Mouse (Mus musculus): Measurements from ENCODE around the gene Nxf2.
A peak's percentile ranks its signal among the peaks of the same experiment; 100 is the strongest.
"Not testable (repeated sequence)": the region's sequence is repeated elsewhere in the genome, so short reads cannot be mapped to it uniquely, and the experiment has no call there.

Nxf2 gene

DNA sequence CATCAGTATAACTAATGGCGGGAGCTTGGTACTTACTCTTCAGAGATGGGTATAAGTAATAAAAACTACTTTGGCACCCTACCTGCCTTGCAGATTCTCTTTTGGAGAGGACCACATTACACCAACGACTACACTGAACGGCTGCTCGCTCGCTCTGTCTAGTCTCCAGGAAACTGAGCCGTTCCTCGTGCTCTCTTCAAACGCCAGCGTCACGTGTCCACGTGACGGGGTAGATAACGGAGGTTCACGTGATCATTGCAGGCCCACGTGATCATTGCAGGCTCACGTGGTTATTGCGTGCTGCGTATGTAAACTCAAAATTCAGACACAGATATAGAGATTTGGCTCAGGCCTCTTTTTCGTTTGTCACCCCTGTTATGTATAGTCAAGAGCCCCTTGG, at the start of gene Nxf2:
Gene Nxf2 (minus strand): TSS at position 209 of the 400 bp plus-strand sequence.
- DNase-seq: no peak

GRCm38 (mm10) chrX:135011381-135011780, 46.8 kb upstream of the Nxf2 start:
- no peak for DNase-seq

GRCm38 (mm10) chrX:135009471-135009815, 44.9 kb upstream of the Nxf2 start:
- DNase-seq: no peak

- peak; percentile 97 for DNase-seq
Measured at GRCm38 (mm10) chrX:135008720-135009470, 44.3 kb upstream of the Nxf2 start, which contains the start of gene Zmat1. TSS of gene Zmat1 (minus strand) at chrX:135009209.

- peak; percentile 49 for DNase-seq
Measured at GRCm38 (mm10) chrX:135008021-135008420, 43.5 kb upstream of the Nxf2 start.

DNA sequence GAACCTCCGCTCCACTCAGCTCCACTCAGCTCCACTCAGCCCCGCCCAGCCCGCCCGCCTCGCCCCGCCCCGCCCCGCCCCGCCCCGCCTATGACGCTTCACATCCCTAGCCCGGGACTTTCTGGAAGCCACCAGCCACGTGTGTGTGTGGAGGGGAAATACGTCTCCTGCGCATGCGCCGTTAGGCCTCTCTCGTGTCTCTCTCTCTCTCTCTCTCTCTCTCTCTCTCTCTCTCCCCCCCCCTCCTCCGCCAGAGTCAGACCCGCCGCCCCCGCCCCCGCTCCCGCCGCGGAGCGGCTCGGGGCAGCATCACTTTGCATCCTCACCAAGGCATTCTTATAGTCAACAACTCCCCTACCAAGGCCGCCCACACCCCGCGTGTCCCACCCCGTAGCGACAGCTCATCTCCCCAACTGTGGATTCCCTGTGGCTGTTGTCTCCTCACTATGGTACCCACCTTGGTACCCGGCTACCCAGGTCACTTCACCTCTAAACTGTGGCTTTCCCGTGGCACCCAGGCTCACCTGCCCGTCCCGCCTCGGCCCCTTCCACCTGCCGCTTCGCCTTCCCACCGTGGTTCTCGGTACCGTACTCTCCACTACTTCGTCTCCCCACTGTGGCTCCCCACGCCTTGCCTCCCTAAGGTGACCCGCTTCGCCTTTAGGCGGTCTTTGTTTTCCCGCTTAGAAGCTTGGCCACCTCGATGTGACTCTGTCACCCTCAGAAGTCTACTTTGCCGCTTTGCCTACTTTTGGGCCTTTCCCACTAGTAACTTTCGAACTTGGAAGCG, 1.1 kb downstream of the Nxf2 start:
- DNase-seq: peak; percentile 63

DNA sequence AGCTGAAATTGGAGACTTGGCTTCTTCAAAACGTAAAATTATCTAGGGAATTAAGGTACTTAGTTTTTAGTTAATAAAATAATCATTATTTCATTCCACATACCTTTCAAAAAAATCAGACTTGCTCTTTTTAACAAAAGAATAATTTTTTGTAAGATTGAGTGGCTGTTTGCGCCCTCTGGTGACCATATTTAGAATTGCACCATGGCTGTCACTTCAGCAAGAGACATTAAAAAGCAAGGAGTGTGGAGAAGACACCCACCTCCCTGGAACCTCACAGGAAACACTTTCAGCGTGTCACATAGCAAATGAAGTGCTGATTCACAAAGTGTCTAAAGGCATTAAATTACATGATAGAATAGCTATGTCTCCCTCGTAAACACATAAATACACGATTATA, 34.2 kb downstream of the Nxf2 start:
- DNase-seq: peak; percentile 39

DNA sequence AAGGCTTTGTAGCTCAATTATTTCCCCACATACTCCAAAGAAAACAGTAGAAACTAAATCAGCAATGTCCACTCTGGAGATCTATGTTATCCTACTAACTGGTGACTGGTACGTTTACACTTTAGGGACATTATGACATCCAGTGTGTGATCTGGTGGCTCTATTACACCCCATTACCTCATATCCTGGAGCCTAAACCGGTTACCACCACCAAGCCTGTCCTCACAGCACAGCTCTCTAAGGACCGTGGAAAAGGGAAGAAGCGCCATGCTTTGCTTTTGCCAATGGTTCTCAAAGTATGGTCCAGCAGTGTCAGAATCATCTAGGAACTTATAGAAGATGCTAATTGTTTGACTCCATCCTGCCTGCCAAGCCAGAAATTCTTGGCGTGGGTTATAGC, 34.6 kb downstream of the Nxf2 start:
- DNase-seq: no peak

GRCm38 (mm10) chrX:134925058-134925457, 39.5 kb downstream of the Nxf2 start:
- DNase-seq: peak; percentile 71

DNA sequence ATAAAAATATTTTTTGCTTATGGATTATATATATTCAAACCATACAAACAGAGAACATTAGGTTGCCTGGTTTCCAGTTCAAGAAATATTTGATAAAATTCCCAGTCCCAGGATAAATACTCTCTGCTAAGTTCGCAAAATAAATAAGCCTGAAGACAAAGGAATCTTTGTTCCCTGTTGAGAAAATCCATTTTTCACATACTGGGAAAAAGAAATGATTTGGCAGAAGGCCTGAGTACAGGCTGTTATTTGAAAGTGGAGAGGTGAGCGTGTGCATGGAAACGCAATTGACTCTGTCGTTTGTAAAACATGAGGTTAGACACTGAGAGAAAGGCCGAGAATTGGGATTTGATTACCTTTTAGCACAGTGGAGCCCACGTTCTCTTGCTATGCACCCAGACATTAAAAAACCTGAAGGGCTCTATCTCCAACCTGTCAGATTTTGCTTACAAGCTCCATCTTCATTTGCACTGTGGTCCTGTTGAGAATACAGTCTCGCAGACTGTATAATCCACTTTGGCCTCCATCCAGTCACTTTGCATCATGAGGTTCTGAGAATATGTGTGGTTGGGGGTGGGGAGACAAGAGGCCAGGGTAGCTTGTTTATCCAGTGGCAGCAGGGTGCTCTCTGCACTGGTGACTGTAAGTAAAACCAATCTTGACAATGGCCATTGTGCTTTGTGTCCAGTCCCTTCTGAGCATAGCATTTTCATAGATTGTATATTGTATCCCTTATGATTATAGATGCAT, 40.7 kb downstream of the Nxf2 start:
- no peak for DNase-seq

- DNase-seq: no peak
Measured at GRCm38 (mm10) chrX:134919220-134919619, 45.3 kb downstream of the Nxf2 start.

- DNase-seq: no peak
Measured at GRCm38 (mm10) chrX:134915745-134916144, 48.8 kb downstream of the Nxf2 start.

DNA sequence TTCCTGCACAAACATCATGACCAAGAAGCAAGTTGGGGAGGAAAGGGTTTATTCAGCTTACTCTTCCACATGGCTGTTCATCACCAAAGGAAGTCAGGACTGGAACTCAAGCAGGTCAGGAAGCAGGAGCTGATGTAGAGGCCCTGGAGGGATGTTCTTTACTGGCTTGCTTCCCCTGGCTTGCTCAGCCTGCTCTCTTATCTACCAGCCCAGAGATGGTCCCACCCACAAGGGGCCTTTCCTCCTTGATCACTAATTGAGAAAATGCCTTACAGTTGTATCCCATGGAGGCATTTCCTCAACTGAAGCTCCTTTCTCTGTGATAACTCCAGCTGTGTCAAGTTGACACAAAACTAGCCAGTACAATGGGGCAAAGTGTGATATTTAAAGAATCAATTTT, 49.2 kb downstream of the Nxf2 start:
- DNase-seq: not testable (repeated sequence)

- no peak for DNase-seq
Measured at GRCm38 (mm10) chrX:134914851-134915250, 49.7 kb downstream of the Nxf2 start.

DNA sequence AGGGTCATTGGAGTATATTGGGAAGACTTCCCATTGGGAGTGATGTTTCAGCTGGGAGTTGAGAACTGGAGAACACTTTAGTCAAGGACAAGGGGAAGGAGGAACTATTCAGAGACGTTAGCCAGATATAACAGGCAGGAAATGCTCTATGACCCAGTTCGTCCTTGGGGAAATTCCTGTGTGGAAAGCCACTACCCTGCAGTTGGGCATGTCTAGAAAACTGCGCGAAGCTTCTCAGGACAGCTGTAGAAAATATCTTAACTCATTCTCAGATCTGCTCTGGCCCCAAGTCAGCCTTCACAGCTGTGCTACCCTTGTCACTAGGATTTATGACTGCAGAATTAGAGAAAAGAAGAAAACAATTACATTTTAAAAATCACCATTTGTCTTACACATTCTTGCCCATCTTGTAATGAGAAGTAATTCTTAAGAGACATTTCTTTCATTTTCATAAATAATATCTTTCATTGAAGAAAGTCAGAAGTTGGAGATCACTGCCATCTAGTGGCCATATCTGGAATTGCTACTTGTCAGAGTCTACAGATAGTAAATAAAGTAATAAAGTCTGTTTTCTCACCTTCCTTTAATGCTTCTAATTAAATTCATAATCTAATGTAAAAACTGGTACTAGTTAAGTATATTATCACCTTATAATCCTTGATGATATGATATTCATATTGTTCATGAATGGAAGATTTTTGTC, 51.2 kb downstream of the Nxf2 start:
- peak; percentile 67 for DNase-seq

DNA sequence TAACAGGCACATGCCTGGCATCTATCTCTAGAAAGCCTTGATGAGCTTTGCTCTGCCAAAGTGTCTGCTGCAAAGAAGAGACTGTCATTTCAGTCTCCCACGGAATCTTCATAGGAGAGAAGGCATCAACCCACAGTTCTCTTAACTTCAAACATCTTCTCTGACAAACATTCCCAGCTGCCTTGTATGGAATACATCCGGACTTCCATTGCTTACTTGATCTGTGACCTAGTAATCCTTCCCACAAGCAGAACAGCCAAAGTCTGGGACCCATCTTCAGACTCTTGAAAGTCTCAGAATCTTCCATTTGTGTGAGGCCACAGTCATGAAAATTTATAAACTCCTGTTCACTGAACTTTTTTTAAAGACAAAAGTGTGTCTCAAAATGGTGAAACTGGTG, 51.7 kb downstream of the Nxf2 start:
- no peak for DNase-seq

DNA sequence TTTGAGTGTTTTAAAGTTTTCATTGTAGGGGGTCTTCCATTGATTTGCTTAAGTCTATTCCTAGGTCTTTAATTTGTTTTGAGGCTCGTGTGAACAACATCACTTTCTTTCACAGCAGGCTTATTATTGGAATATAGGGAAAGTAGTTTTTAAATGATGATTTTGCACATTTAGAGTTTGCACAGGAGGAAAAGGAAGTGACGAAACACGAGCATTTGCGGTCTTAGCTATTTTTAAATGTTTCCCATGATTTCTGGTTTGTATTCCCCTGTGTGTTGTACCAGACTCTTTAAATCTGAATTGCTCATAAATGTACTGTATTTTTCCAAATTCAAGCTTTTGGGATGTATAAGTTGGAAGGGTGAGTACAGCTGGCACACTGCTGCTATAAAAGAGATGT, 54.2 kb downstream of the Nxf2 start:
- DNase-seq: no peak
